Mouse (Mus musculus) ES-E14 (cell line): ENCODE measurements around the gene H2-T3.

ENCODE experiments used
- HCFC1 ChIP-seq: IDR thresholded peaks from 2 replicates; pipeline ENCODE4 v1.6.1; 2012; ENCODE audit warnings: low read length, inconsistent platforms, borderline replicate concordance; ENCODE audit not compliant: insufficient read depth
- MAFK ChIP-seq: IDR thresholded peaks from 2 replicates; pipeline ENCODE4 v1.6.1; 2014; ENCODE audit warnings: mild to moderate bottlenecking, low read depth, low read length, inconsistent platforms; ENCODE audit not compliant: insufficient read depth
- ZC3H11A ChIP-seq: IDR thresholded peaks from 2 replicates; pipeline ENCODE4 v1.6.1; 2012; ENCODE audit warnings: low read depth, mild to moderate bottlenecking, inconsistent platforms, low read length, borderline replicate concordance
- ZNF384 ChIP-seq: IDR thresholded peaks from 2 replicates; pipeline ENCODE4 v1.6.1; 2012; ENCODE audit warnings: low read depth, low read length, inconsistent platforms

GRCm38 (mm10) chr17:36215586-36215985, 25.5 kb upstream of the H2-T3 start:
- TF ChIP-seq MAFK (no peak), ZC3H11A (no peak), ZNF384 (no peak), HCFC1 (no peak)
